26 mouse cellular contexts compared by ENCODE assay signal in the genomic region with DNA sequence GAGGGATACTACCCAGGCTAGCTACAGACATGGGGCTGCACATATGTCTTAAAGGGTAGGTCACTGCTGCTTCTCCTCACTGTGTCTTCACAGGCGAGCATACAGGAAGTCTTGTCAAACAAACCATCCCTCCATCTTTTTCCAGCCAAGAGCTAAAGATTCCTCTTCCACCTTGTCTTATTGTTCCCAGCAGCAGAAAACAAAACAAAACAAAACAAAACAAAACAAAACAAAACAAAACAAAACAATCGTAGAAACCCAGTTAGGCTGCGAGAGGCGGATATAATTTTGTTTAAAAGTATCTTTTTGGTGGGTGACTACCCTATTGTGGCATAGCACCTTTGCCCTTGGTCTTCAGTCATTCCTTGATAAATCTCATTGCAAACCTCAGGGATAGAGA.
"Had no signal": no experiment of that assay in that cellular context is flagged by ENCODE, and none has a peak within 500 bp of the region (broad histone marks: within the 10 kb centered on the region; RNA-seq: fewer than 3 reads in every experiment).

No protein-coding gene starts in this region.

- H3K9me3 ChIP-seq: heart, embryonic 10.5 days; heart, embryonic 13.5 days; heart, embryonic 15.5 days; hindbrain, embryonic 13.5 days; hindbrain, embryonic 15.5 days; kidney, embryonic 15.5 days; limb, embryonic 12.5 days; liver, embryonic 12.5 days had no signal

- H3K4me2 ChIP-seq: heart, embryonic 15.5 days; hindbrain, embryonic 13.5 days; hindbrain, embryonic 15.5 days; kidney, embryonic 15.5 days; liver, embryonic 12.5 days had no signal

- H3K27ac ChIP-seq: gastrocnemius, adult 2 months; heart, embryonic 10.5 days; heart, embryonic 15.5 days; hindbrain, embryonic 13.5 days; hindbrain, embryonic 15.5 days; hindbrain, postnatal 0 days; kidney, embryonic 15.5 days; kidney, postnatal 0 days; liver, embryonic 12.5 days; liver, embryonic 14.5 days had no signal

- DNase-seq: gastrocnemius, adult 2 months; gastrocnemius, postnatal 10 days; gastrocnemius, postnatal 25 days; heart, adult 18-20 months; heart, postnatal 14 days; heart, postnatal 36 days; kidney, adult 11 months; kidney, adult 2 months; kidney, adult 9 months; kidney, postnatal 14 days; kidney, postnatal 36 days; layer of hippocampus, adult 9-11 months; layer of hippocampus, postnatal 36 days; left cerebral cortex, postnatal 4 days had no signal

- H3K27me3 ChIP-seq: heart, embryonic 13.5 days; heart, embryonic 15.5 days; hindbrain, embryonic 13.5 days; hindbrain, embryonic 15.5 days; kidney, embryonic 15.5 days; limb, embryonic 12.5 days; liver, embryonic 12.5 days had no signal

- ATAC-seq: hindbrain, postnatal 0 days; intestine, embryonic 16.5 days; liver, embryonic 12.5 days had no signal

- H3K4me3 ChIP-seq: gastrocnemius, adult 2 months; heart, embryonic 10.5 days; heart, embryonic 13.5 days; heart, embryonic 15.5 days; hindbrain, embryonic 13.5 days; hindbrain, embryonic 15.5 days; kidney, embryonic 15.5 days; liver, embryonic 12.5 days had no signal

- H3K9ac ChIP-seq: heart, embryonic 15.5 days; hindbrain, embryonic 13.5 days; hindbrain, embryonic 15.5 days; kidney, embryonic 15.5 days; limb, embryonic 12.5 days; liver, embryonic 12.5 days; liver, embryonic 14.5 days had no signal
